Mouse (Mus musculus) olfactory bulb, adult 2 months (tissue): ENCODE measurements around the gene Krt76. TPM values are rescaled to one million over a fixed set of nuclear protein-coding genes. Genes with fewer than 3 reads are reported as not detected.
A peak's percentile ranks its signal among the peaks of the same experiment; 100 is the strongest.

ENCODE experiments used
- H3K27ac ChIP-seq: fragments of 200-500 bp; 2 replicates; pipeline ENCODE4 v1.5.1; 2012; ENCODE audit warnings: low read depth, low read length; ENCODE audit not compliant: insufficient read depth
- H3K4me1 ChIP-seq: fragments of 200-500 bp; 2 replicates; pipeline ENCODE4 v1.6.1; 2012; ENCODE audit warnings: low read length; ENCODE audit not compliant: control insufficient read depth, insufficient read depth
- H3K4me3 ChIP-seq: fragments of 200-500 bp; 2 replicates; pipeline ENCODE4 v1.5.1; 2012; ENCODE audit warnings: mild to moderate bottlenecking, low read depth, low read length, moderate library complexity; ENCODE audit not compliant: insufficient read depth
- CTCF ChIP-seq: fragments of 200-500 bp; IDR thresholded peaks from 2 replicates; pipeline ENCODE4 v1.5.1; 2012; ENCODE audit warnings: low read depth, mild to moderate bottlenecking, low read length, moderate library complexity; ENCODE audit not compliant: insufficient read depth
- POLR2A ChIP-seq: fragments of 200-500 bp; IDR thresholded peaks from 2 replicates; pipeline ENCODE4 v1.6.1; 2012; ENCODE audit warnings: mild to moderate bottlenecking, low read depth, low read length, moderate library complexity; ENCODE audit not compliant: insufficient read depth
- WGBS: fragments of 180-500 bp; shearing (Covaris S2); methylation state at CpG from one replicate; pipeline ENCODE4 v1.1.7; 2018; 5-methylcytosine and 5-hydroxymethylcytosine counted together
- polyA plus RNA-seq: library from polyadenylated mRNA; stranded (reverse); fragments of >200 nt; gene quantifications from 2 replicates; pipeline ENCODE4 v1.2.4, GENCODE M21; 2012; ENCODE audit warnings: low replicate concordance; ENCODE audit not compliant: missing spikeins, insufficient read depth, insufficient read length

Krt76 gene
- polyA plus RNA-seq, 1 experiment: not detected

GRCm38 (mm10) chr15:101873231-101873630 is 19.5 kb downstream of the Krt76 start:
- TF ChIP-seq POLR2A: no peak
- TF ChIP-seq CTCF: no peak
- no peak overlapping the region for H3K27ac ChIP-seq
- 73% methylated on average over 4 of the region's 4 CpGs for WGBS
- peaks cover 6% of the 10 kb centered on the region for H3K4me1 ChIP-seq
- H3K4me3 ChIP-seq: no peak overlapping the region

GRCm38 (mm10) chr15:101869431-101869830 is 23.3 kb downstream of the Krt76 start, which contains the start of gene Krt77:
TSS of gene Krt77 (minus strand) at chr15:101869705.
- peak within 1 kb of the TSS; percentile 38; the same call in 1 of the 2 replicates for H3K27ac ChIP-seq
- 19% methylated on average over 6 of the region's 6 CpGs for WGBS

DNA sequence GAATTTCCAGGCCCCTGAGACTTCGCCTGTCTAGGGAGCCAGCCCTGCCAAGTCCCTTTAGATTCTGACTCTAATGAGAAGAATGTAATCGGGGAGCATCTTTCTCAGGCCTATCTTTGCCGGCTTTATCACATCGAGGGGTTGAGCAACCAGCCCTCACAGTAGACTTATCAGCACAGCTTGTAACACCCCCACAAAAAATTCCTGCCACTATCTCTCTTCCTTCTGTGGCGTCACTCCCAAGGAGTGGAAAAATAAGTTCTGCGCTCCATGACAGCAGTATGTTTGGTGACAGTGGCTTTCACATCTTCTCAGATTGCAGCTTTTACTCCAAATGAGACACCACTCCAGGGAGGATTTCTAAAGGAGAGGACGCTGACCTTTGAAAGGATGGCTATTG is 26.0 kb downstream of the Krt76 start:
- Histone ChIP-seq H3K4me1 (peaks cover 6% of the 10 kb centered on the region), H3K27ac (no peak overlapping the region), H3K4me3 (no peak overlapping the region)
- TF ChIP-seq CTCF: no peak
- no peak for TF ChIP-seq POLR2A
- WGBS: 66% methylated on average over 7 of the region's 7 CpGs

More at GRCm38 (mm10) chr15:101869431-101869830, 23.3 kb downstream of the Krt76 start, which contains the start of gene Krt77:
- peaks cover 6% of the 10 kb centered on the region for H3K4me1 ChIP-seq
- no peak within 1 kb of the TSS for H3K4me3 ChIP-seq
- TF ChIP-seq CTCF (no peak), POLR2A (no peak)

DNA sequence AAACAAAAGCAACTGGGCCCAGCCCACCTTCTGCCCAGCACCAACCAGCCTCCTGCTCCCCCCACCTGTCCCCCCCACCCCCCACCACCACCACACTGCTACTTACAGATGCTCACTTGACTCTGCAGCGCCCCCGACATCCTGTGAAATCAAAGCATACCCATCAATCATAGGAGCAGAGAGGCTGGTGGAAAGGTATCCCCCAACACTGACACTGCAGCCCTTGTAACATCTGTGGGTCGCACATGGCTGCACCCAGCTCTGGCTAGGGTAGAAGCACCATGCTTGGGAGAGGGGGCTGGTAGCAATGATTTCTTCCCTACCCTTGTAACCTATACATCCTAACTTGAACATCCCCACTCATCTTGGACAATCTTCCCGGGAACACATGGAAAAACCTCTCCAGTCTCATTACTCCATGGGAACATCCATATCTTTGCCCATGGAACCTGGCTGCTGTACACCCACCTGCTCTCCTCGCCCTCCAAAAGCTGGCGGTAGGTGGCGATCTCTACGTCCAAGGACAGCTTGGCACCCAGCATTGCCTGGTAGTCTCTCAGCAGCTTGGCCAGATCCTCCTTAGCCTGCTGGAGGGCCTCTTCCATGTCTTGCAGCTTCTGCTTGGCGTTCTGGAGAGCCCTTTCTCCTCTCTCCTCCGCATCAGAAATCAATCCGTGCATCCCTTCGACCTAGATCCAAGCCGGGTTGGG is 32.1 kb downstream of the Krt76 start:
- 75% methylated on average over 13 of the region's 13 CpGs for WGBS
- Histone ChIP-seq H3K4me3 (no peak overlapping the region), H3K27ac (no peak overlapping the region), H3K4me1 (peaks cover 10% of the 10 kb centered on the region)
- TF ChIP-seq POLR2A (no peak), CTCF (no peak)

DNA sequence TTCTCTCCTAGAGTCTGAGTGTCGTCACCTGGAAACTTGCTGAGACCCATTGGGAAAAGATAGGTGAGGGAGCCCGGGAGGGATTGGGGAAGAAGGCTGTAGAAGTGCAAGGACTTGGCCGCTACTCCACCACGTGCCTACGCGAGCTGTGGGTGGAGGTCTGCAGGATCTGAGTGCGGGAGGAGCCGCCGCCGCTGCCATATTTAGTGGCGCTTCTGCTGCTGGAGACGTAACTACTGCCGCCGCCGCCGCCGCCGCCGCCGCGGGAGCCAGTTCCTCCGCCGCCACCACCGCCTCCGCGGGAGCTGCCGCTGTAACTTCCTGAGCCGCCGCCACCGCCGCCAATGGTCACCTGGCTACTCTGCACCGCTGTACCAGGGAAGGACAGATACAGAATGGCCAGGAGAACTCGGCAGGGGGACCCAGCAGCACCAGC is 33.0 kb downstream of the Krt76 start:
- Histone ChIP-seq H3K4me1 (peaks cover 11% of the 10 kb centered on the region), H3K4me3 (peak overlapping the region; percentile 52), H3K27ac (no peak overlapping the region)
- 1% methylated on average over 33 of the region's 33 CpGs for WGBS
- TF ChIP-seq CTCF (no peak), POLR2A (no peak)

DNA sequence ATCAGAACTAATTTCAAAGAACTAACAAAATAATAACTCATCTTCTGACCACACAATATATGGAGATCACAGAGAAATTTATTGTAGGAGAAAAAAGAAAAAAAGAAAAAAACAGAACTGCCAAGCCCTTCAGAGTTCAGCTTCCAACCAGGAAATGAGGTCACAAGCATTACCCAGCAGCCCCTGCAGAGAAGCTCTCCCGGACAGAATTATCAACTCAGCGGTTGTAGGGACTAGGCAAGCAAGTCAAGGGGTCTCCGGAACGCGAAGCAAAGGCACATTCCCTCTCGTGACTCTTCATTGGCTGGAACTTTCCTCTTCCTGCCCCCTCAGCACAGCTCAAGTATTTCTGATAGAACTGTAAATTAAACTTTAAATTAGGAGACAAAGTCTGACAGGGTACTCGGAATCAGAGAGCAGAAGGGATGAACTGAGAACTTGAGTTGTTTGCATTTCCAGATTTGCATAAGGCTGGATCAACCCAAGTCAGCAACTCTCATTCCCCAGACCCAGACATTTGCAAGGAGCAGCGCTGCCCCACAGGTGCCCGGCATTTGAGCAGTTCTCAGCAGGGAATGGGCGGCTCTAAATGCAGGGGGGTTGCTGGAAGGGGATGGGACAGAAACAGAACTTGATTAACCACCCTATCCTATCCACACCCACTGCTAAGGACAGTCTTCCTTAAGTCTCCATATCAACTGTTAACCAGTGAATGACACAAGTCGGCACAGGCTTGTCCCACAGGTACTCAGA is 33.9 kb downstream of the Krt76 start:
- TF ChIP-seq POLR2A (no peak), CTCF (no peak)
- no peak overlapping the region for H3K27ac ChIP-seq
- peaks cover 19% of the 10 kb centered on the region for H3K4me1 ChIP-seq
- 34% methylated on average over 11 of the region's 11 CpGs for WGBS
- H3K4me3 ChIP-seq: no peak overlapping the region

DNA sequence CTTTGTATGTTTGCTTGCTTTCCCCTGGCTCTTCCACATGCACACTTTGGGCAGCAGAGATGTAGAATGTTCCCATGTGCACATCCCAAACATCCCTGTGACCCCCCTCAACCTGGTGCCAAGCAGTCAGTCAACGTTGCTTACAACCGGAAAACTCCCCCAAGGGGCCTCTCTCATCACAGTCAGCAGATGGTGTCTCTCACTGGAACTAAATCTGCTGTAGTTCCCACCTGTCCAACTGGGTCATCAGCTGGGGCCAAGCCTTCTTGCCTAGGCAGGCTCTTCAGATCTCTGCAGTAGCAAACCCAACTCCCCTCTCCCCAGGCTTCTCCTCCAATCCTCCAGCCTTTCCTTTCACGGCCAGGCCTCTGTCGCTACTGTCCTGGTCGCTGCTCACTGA is 36.0 kb downstream of the Krt76 start:
- Histone ChIP-seq H3K27ac (no peak overlapping the region), H3K4me1 (peaks cover 20% of the 10 kb centered on the region), H3K4me3 (no peak overlapping the region)
- no peak for TF ChIP-seq CTCF
- no peak for TF ChIP-seq POLR2A
- WGBS: 80% methylated on average over 5 of the region's 5 CpGs

- TF ChIP-seq CTCF (no peak), POLR2A (no peak)
- Histone ChIP-seq H3K4me3 (no peak overlapping the region), H3K27ac (no peak overlapping the region), H3K4me1 (peaks cover 20% of the 10 kb centered on the region)
- WGBS: 75% methylated on average over 3 of the region's 3 CpGs
Observed at GRCm38 (mm10) chr15:101855732-101856131, 37.0 kb downstream of the Krt76 start.

DNA sequence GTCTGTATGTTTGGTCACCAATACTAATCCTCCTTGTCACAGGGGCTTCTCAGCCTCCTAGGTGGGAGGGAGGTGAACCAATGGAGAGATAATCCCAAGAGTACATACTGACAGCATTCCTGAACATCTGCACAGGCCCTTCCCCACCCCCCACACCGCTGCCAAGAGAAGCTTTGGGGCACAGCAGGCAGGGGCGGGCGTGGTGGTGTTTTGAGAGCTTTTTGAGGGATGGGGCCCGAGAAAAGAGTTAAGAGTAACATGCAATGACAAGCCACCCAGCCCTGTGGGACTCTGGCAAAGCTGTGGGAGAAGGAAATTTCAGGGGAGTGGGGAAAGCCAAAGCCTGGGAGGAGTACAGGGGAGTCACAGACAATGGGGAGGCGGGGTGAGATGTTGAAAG is 38.4 kb downstream of the Krt76 start:
- no peak overlapping the region for H3K4me3 ChIP-seq
- H3K27ac ChIP-seq: no peak overlapping the region
- TF ChIP-seq POLR2A (no peak), CTCF (no peak)
- peaks cover 15% of the 10 kb centered on the region for H3K4me1 ChIP-seq
- WGBS: 37% methylated on average over 5 of the region's 5 CpGs
